Mouse (Mus musculus): ENCODE measurements around the gene Cgnl1.

Cgnl1 gene

DNA sequence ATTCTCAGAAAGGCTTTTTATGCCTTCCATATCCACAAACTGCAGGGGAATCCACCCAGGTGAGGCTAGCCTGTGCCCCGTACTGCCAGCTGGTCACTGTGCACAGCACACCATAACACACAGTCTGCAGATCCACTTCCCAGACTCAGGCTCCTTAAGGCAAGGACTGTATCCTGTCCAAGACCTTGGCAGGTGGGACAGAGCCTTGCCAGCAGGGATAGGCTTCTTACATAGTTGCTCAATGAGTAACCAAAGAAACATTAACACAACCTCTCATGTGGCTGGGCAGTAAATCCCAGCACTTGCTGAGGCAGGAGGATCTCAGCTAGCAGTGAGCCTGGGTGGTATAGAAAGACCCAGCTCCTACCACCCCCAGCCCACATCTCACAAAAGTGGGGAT is 3.3 kb downstream of the Cgnl1 start:
- DNase-seq (ENCODE audit: low read depth in 2 of 2, low spot score in 2 of 2): no peak

DNA sequence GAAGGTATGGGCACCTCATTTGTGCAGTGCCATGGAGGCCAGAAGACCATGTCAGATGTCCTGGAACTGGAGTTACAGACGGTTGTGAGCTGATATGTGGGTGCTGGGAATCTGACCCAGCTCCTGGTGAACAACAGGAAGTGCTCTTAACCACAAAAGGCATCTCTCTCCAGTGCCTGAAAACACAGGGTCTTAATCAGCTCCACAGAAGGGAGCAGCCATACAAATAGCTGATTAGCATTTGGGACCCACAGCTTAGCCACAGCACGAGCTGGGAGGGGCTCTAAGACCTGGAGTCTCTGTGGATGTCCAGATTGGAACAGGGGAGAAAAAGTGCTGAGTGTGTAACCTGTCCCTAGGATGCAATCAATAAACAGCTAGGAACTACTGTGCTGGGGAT is 4.5 kb downstream of the Cgnl1 start:
- no peak for DNase-seq (ENCODE audit: low read depth in 2 of 2, low spot score in 2 of 2)

DNA sequence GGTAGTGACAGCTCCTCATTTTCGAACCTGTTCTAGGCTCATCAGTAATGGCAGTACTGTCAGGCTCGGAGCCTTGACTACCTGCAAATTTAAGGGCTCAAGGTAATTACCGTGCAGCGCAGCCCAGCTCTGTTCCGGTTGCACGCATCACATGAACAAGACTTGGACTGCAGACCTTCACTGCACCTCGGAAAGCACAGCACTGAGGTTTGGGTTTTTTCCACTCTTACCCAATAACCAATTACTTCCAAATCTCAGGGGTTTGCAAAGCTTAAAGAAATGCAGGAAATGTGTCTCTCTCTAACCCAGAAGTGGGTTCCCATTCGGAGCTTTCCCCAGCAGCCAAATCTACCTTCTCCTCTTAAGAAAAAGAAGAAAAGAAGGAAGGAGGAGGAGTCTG is 5.1 kb downstream of the Cgnl1 start:
- DNase-seq (ENCODE audit: low read depth in 2 of 2, low spot score in 2 of 2): no peak

DNA sequence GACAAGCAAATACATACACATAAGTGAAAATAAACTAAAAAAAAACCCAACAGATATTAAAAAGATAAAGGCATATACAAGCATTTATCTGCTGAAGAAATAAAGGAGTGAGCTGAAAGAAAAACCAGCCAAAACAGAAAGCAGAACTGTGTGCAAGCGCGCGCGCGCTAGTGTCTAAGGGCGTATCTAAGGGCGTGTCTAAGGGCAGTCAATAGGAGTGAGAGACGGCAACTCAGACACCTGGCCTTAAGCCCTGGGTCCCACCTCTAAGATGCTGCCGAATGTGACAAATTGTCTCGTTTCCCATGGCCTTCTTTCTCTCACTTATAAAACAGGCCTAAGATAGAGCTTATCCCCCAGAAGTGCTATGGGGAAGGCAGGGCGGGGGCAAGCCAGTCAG is 6.9 kb downstream of the Cgnl1 start:
- no peak for DNase-seq (ENCODE audit: low read depth in 2 of 2, low spot score in 2 of 2)

- no peak for DNase-seq (ENCODE audit: low read depth in 2 of 2, low spot score in 2 of 2)
Observed at GRCm38 (mm10) chr9:71763273-71763672, 8.1 kb downstream of the Cgnl1 start.

DNA sequence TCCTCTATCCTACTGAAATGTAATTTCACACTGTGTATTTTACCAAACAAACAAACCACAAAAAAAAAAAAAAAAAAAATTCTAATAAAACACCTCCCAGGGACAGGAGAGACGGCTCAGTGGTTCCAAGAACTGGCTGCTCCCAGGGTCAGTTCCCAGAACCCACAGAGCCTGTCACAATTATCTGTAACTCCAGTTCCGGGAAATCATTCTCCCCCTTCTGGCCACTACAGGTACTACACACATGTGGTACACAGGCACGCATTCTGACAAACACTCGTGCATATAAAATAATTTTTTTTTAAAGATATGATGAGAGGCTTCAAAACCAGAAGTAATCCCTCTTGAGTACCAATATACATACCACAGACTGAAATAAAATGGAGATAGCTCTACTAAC is 9.7 kb downstream of the Cgnl1 start:
- DNase-seq (ENCODE audit: low read depth in 2 of 2, low spot score in 2 of 2): no peak

DNA sequence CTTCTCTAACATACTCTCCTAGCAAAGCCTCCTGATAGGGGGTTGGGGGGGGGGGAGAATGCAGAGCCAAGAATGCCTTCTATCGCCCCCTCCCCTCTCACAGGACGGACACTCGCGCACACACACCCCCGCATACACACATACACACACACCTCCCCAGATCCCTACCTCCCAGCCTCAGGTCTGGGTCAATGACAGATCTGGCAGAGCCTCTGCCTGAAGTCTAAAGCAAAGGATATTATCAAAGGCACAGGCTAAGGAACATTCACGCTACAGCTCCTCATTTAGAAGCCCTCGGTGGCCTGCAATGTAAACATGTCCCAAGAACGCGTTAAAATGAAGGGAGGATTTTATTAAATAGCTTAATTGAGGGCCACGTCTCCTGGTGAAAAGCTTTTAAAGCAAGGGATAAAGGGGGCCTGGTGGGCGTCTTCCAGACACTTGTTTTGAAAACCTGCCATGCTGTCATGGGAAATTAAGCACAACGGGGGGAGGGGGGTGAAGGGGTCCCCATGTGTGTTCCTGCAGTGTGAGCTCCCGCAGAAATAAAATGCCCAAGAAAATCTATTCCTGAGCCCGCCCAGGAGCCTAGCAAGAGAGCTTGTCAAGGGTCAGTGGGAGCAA is 10.8 kb downstream of the Cgnl1 start:
- no peak for DNase-seq (ENCODE audit: low read depth in 2 of 2, low spot score in 2 of 2)

GRCm38 (mm10) chr9:71759893-71760292 is 11.5 kb downstream of the Cgnl1 start:
- DNase-seq (ENCODE audit: low read depth in 2 of 2, low spot score in 2 of 2): no peak

GRCm38 (mm10) chr9:71757386-71757785 is 14.0 kb downstream of the Cgnl1 start:
- no peak for DNase-seq (ENCODE audit: low read depth in 2 of 2, low spot score in 2 of 2)

- no peak for DNase-seq (ENCODE audit: low read depth in 2 of 2, low spot score in 2 of 2)
Observed at GRCm38 (mm10) chr9:71756916-71757315, 14.5 kb downstream of the Cgnl1 start.

- DNase-seq (ENCODE audit: low read depth in 2 of 2, low spot score in 2 of 2): no peak
Observed at GRCm38 (mm10) chr9:71753981-71754380, 17.4 kb downstream of the Cgnl1 start.

DNA sequence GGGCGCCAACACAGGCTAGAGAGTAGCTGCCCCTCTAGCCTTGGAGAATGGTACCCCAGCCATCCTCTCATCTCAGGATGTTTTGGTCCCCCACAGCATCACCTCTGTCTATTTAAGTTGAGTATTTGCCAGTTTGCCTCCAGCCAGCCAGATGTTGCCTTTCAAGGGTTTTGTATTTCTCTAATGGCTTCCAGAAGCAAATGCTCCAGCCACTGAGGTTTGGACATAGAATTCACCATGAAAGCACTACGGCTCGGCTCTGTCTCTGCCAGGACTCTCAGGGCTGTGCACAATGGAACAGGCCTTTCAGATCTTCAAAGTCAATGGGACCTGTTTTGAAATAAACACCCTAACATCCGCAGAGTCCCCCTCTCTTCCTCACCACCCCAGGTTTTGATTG is 17.9 kb downstream of the Cgnl1 start:
- no peak for DNase-seq (ENCODE audit: low read depth in 2 of 2, low spot score in 2 of 2)

GRCm38 (mm10) chr9:71753117-71753516 is 18.3 kb downstream of the Cgnl1 start:
- no peak for DNase-seq (ENCODE audit: low read depth in 2 of 2, low spot score in 2 of 2)

- no peak for DNase-seq (ENCODE audit: low read depth in 2 of 2, low spot score in 2 of 2)
Observed at GRCm38 (mm10) chr9:71750015-71750672, 21.3 kb downstream of the Cgnl1 start.

- no peak for DNase-seq (ENCODE audit: low read depth in 2 of 2, low spot score in 2 of 2)
Observed at GRCm38 (mm10) chr9:71746405-71746804, 25.0 kb downstream of the Cgnl1 start.

- DNase-seq (ENCODE audit: low read depth in 2 of 2, low spot score in 2 of 2): no peak
Observed at GRCm38 (mm10) chr9:71738081-71738930, 33.1 kb downstream of the Cgnl1 start.

DNA sequence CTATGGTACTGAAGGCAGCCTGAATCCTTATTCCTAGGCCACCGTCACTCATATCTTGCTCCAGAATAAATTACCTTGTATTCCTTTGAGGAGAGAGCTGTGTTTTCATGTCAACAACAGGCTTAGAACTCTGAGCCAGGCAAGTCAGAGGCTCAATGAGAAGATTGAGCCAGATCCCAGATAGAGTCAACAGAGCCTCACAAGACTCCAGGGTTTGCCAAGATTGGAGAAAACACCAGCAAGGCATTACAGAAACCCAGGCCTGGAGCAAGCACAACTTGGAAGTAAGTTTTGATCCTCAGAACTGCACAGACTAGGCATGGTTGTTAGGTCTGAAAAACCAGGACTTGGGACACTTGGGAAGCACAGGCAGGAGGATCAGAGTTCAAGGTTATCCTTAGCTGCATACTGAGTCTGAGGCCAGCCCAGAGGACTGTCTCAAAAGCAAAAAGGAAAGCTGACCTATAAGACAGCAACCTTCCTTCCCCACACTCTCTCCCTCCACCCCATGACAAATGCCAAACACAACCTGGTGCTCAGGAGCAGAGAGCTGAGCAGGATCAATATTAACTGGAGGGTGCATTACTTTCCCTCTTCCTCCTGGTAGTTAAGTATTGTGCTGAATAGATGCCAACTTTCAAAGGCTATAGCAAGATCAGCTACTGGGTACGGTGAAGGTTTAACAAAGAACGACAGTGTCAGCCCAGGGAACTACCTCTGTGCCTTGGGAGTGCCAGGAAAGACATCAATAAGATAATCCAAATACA is 34.0 kb downstream of the Cgnl1 start:
- DNase-seq (ENCODE audit: low read depth in 2 of 2, low spot score in 2 of 2): no peak

DNA sequence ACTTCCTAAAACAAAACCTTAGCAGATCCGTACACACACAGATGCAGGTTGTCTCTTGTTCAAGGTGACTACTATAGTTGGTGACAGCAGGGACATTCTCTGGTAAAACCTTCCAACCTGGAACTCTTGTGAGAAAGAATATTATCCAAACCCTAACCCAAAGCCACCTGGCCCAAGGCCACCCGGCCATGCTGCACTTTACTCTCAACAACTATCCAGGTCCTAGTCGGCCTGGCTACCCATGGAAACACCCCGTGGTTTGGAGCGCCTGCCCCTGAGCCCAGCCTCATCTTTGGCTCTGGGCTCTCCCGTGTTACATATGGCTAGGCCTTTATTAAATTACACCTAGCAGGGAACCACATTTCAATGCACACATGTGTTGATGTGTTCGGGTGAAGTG is 35.5 kb downstream of the Cgnl1 start:
- no peak for DNase-seq (ENCODE audit: low read depth in 2 of 2, low spot score in 2 of 2)

DNA sequence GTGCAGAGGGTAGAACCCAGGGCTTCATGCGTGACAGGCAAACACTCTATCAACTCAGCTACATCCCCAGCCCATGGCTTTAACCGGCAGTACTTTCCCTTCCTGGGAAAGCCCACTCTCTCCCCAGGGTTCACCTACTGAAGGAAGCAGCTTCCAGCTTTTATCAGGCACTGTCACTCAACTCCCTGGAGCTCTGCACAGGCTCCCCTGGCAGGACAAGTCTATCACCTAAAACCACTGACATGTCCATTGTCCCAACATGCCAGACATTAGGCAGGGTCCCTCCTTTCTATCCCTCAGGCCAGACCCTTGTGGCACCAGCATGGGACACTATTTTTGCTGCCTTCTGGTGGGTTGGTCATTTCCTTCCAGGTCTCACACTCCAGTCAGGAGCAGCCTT is 37.8 kb downstream of the Cgnl1 start:
- no peak for DNase-seq (ENCODE audit: low read depth in 2 of 2, low spot score in 2 of 2)

GRCm38 (mm10) chr9:71728822-71729311 is 42.5 kb downstream of the Cgnl1 start:
- no peak for DNase-seq (ENCODE audit: low read depth in 2 of 2, low spot score in 2 of 2)

GRCm38 (mm10) chr9:71727233-71727632 is 44.2 kb downstream of the Cgnl1 start:
- no peak for DNase-seq (ENCODE audit: low read depth in 2 of 2, low spot score in 2 of 2)
